Mouse (Mus musculus) induced T-regulatory cell, adult 2 months (primary cell): Measurements from ENCODE around the gene Slamf7.

Source experiments
- DNase-seq: peaks from one replicate; pipeline ENCODE4 v3.0.0-alpha.2; 2012; ENCODE audit warnings: low read depth

Gene Slamf7

GRCm38 (mm10) chr1:171637101-171637500 lies 15.7 kb downstream of the Slamf7 start:
- DNase-seq = no peak

DNA sequence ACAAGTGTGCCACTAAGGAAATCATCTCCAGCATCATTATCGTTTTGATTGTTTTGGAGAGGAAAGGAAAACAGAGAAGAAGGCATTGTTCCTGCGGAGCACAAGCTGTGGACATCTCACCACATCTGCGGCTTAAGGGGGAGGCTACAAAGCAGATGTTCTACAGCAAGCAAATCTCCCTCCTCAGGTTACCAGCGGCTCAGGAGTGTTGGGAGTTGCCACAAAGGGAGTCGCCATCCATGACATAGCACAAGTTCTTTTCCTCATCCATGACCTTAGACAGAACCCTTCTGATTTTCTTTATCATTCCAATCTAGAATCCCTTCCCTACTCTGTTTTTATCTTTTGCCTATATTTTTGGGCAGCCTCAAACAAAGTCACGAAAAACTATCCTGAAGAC lies 17.1 kb downstream of the Slamf7 start:
- DNase-seq = no peak

DNA sequence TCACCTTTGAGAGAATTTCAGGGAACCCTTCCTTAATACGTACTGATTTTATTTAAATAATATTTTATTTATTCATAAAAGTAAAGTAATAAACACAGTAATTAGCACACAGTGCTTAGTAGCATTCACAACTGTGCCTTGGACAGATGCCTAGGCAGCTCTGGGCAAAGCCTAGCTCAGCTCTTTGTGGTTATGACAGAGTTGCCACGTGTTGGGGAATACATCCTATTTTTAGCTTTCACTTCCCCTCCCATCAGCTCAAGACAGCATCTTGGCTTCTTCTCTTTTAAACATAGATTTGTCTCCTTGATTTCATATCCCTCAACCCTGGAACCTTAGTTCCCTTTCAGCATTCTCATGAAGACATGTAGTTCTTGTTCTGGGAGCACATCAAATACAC lies 21.4 kb downstream of the Slamf7 start:
- no peak for DNase-seq

GRCm38 (mm10) chr1:171630912-171631311 lies 21.9 kb downstream of the Slamf7 start:
- no peak for DNase-seq

DNA sequence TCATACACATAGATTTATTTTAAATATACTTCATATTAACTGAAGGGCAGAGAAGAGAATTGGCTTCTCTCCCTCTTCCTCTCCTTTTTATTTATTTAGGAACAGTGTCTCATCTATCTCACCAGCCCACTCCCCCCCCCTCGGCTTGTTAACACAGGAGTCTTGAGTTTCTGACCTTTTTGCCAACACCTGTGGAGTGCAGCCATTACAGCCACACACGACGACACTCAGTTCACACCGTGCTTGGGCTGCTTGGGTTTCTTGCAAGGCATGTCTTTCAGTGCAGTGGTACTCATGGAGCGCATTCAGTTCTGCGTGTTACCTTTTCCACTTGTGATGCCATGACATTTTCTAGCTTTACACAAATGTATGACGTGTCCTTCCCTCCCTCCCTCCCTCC lies 22.8 kb downstream of the Slamf7 start:
- no peak for DNase-seq

DNA sequence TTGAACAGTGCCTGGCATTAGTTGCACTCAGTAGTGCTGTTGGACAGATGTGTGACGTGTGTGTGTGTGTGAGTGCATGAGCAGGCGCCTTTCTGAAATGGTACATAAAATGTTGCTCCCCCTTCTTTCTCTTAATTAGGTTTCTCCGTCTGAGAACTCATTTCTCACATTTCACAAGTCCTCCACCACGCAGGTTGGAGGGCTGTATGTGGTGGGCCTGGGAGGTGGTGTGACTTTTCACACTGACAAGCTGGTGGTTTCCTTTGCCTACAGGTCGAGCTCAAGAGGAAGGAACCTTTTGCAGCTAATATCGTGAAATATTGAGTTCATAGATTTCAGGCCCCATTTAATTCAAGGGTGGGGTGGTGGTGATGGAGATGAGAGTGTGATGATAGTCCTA lies 23.7 kb downstream of the Slamf7 start:
- peak; percentile 65 for DNase-seq

DNA sequence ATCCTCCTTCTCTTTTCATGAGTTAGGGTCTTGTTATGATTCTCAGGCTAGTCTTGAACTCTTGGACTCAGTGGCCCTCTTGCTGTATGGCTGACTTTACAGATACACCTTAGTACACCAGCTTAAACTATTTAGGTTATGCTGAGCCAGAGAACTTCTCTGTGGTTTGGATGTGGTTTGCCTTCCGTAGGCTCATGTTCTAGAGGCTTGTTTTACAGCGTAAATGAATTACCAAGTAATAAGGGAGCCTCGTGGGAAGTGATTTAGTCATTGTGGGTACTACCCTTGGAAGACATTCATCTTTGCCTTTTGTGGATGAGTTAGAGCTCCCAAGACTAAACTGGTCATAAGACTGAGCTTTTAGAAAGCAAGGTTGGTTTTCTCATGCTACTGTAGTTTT lies 25.0 kb downstream of the Slamf7 start:
- peak; percentile 52 for DNase-seq

DNA sequence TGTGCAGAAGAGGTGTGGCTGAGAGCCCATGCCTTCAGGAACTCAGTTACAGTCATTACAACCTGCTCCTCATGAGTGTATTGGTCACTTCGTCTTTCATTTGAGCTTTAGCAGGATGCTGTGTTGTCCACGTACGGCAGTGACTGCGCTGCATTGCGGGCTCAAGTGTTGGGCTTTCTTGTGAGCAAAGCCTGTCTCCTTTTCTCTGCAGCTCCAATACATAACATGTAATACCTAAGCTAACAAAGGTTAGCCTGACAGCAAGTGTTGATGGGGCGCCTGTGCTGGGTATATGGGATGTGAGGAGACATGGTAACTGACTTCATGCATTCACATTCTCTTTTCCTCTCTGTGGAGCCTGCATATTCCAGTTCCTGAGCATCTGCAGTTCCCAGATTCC lies 32.7 kb downstream of the Slamf7 start:
- no peak for DNase-seq

DNA sequence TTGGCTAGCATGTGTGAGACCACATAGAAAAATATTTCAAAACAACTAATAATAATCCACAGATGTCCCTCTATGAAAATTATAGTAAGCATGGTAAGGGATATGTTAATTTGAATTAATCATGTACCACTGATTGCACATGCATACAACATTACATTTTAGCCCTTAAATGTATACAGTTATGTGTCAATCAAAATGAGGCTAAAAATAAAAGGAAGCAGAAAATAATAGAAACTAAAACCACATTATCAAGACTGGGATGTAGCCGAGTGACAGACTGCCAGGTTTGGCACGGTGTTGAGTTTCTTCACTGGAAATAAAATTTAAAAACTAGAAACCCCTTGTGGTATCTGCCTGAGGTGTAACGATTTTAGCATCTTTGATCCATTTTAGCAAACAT lies 33.2 kb downstream of the Slamf7 start:
- DNase-seq = no peak

DNA sequence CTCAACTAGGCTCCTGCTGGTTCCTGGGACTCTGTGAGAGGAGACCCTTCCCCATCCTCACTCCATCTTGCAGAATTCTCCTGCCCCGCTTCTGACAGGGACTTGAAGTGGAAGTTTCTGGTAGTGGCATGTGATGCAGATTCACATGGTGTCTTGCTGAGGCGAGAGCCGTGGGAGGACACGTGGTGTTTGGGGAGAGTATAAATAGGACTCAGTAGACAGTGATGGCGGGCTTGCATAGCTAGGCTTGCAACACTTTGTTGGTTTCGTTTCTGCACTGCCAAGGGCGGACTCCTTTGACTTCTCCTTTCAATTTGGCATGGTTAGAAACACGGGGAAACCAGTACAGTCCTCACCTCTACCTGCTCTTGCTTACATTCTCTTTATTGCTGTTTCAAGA lies 33.8 kb downstream of the Slamf7 start:
- DNase-seq = peak; percentile 61

GRCm38 (mm10) chr1:171616881-171617515 lies 35.8 kb downstream of the Slamf7 start:
- no peak for DNase-seq

GRCm38 (mm10) chr1:171613962-171614361 lies 38.9 kb downstream of the Slamf7 start:
- DNase-seq = peak; percentile 73

- DNase-seq = peak; percentile 84
Measured at GRCm38 (mm10) chr1:171610781-171611180, 42.1 kb downstream of the Slamf7 start.

- peak; percentile 88 for DNase-seq
Measured at GRCm38 (mm10) chr1:171610026-171610425, 42.8 kb downstream of the Slamf7 start.

- DNase-seq = peak; percentile 93
Measured at GRCm38 (mm10) chr1:171607176-171607575, 45.7 kb downstream of the Slamf7 start, which contains the start of gene Ly9. Gene Ly9 (minus strand): TSS chr1:171607410.

DNA sequence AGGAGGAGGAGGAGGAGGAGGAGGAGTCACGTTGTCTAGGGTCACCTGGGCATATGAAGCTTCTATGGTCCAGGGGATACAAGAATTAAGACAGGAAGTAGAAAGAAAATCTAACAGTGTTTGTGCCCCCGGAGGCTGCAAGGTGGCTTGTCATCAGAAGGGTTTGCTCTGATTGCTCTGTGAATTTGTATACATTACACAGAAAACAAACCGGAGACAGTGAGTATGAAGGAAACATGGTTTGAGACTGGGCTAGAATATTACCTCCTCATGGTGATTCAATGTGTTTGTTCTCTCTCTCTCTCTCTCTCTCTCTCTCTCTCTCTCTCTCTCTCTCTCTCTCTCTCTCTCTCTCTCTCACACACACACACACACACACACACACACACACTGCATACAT lies 46.2 kb downstream of the Slamf7 start:
- DNase-seq = peak; percentile 63

DNA sequence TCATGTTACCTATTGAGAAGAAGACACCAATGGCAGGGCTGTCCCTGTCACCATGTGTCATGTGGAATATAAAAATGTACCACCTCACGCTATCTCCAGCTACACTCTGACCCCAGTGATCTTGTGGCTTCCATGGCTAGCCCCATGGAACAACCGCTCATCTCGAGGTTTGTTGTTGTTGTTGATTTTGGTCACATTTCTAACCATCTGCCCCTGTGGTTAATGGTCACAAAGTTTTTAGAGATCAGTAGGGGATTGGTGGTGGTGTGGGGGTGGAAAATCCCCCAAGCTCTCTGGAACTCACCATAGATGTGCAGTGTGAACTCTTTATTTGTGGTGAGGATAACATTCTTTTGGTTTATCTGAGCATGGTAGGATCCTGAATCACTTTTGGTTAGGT lies 48.1 kb downstream of the Slamf7 start:
- peak; percentile 27 for DNase-seq

DNA sequence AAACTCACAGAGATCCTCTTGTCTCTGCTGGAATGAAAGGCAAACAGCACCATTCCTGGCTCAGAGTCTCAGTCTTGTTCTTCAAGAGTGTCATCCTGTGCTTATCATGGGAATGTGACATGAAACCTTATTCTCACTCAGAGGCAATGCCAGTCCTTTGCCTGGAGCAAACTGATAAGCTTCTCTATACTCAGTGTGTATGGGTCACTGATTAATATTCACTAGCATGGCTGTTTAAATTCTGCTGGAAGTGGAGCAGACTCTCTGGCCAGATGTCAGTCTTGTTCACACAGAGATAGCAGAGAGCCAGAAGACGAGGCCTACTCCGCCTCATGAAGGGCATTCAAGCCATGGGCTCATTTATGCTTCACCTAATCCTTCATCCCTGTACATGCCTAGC lies 68.3 kb downstream of the Slamf7 start:
- no peak for DNase-seq
